Mouse (Mus musculus) heart, postnatal 36 days (tissue): ENCODE results near the gene Kctd11. TPM values are rescaled to one million over a fixed set of nuclear protein-coding genes. Genes with fewer than 3 reads are reported as not detected.
"Not testable (repeated sequence)": the region's sequence is repeated elsewhere in the genome, so short reads cannot be mapped to it uniquely, and the experiment has no call there.

ENCODE experiments used
- DNase-seq, 2 experiments: peaks; one replicate each; pipeline ENCODE4 v3.0.0; 2021 to 2022
- intact Hi-C: fragments of 180-260 bp; cut with DNase I; formaldehyde crosslinking; loops from one replicate; pipeline ENCODE4 v1.15.1; 2025
- total RNA-seq, 2 experiments: library from RNA; stranded (reverse); gene quantifications; 2 replicates each; pipeline ENCODE4 v1.2.3; 2021

Kctd11 gene
- total RNA-seq, 2 experiments from 2014 or later = 2.6 to 2.8 TPM

DNA sequence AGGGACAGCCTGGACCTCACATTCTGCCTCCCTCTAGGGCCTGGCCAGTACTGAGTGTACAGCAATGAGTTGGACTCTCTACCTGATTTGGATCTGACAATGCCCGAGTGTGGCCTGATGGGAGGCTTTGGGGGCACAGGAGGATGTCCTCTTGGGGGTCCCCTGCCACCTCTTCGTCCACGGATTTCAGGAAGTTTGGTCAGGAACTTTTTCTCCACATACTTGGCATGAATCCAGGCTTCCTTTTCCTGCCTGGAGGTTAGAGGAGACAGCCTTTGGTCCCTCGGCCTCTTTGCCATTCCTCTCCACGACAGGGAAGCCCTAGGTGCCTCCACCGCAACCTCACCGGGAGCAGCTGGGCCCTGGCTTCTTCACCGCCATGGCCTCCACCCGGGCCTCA is 3.0 kb upstream of the Kctd11 start:
- no peak for DNase-seq
- intact Hi-C loops = no loop called here

DNA sequence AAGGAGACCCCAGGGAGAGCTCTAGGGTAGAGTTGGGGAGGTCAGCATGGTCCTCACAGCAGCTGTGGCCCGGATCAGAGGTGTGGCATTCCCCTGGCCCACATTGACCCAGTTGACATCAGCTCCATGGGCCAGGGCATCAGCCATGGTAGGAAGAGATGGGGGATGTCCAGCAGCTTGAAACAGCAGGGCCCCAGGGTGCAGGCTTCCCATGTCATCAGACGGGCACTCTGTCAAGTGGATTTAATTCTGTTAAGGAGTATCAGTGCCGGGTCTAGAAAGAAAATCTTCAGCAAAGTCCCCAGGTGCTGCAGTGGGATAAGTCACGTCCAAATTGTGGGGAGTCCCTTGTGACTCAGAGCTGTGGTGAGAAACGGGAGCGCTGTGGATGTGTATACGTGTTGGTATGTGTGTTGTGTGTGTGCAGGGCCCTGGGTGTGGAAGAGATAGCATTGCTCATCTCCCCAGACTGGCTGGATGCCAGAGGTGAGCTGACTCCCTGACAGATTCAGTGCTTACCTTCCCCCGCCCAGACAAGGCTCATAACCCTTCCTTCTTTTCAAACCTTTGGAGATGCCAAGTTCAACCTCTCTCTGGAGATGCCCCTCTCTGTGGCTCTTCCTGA is 2.4 kb upstream of the Kctd11 start:
- intact Hi-C loops = no loop called here
- DNase-seq = no peak

GRCm38 (mm10) chr11:69883066-69883465 is 1.9 kb upstream of the Kctd11 start:
- no peak for DNase-seq
- intact Hi-C loops = no loop called here

- DNase-seq = no peak
- intact Hi-C loops = loop anchor here (2.0 kb wide), 2 partner anchors 39 to 123 kb away; partner anchors contain the start of genes Eif5a and Polr2a
Observed at GRCm38 (mm10) chr11:69881787-69882670, 823 bp upstream of the Kctd11 start.

DNA sequence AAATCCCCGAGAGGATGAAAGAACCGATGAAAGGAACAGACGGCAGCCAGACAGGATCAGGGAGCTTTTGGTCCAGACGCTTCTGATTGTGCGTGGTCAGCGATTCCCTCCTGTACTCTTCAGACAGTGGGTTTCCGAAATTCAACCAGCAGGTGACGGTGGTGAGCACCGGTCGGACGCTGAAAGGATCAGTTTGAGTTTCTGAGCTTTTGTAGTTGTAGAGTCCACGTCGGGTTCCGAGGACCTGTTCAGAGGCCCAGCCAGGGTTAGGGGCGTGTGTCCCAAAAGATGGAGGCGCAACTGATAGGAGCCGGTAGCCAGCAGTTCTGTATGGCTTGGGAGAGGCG is 727 bp downstream of the Kctd11 start:
- no peak for DNase-seq
- intact Hi-C loops = loop anchor here (2.0 kb wide), 2 partner anchors 40 to 122 kb away; partner anchors contain the start of genes Eif5a and Polr2a

GRCm38 (mm10) chr11:69879711-69880110 is 1.5 kb downstream of the Kctd11 start:
- DNase-seq = no peak
- intact Hi-C loops = loop anchor here (2.0 to 5.0 kb wide), 3 partner anchors 41 to 197 kb away; partner anchors contain the start of genes Eif5a, Polr2a and Senp3

DNA sequence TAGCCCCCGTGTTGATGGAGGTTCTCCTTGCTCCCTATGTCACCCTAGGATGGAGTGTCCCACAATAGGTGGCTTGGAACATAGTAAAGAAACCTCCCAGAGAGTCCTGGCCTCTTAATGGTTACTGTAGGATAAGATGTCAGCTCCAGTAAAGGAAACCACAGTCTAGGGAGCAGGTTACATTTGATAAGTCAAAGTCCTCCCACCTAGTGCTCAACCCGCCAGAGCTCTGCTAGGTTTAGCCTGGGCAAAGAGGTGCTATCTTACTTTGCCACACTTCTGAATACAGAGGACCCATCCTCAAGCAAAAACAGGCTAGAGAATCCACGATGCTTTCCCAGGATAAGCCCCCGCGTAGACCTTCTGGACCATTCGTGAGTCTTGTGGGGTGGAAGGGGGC is 2.3 kb downstream of the Kctd11 start:
- intact Hi-C loops = loop anchor here (5.0 kb wide), 1 partner anchor 197 kb away; the partner anchor contains the start of gene Senp3
- no peak for DNase-seq

GRCm38 (mm10) chr11:69878399-69878798 is 2.8 kb downstream of the Kctd11 start:
- intact Hi-C loops = loop anchor here (5.0 kb wide), 1 partner anchor 196 kb away; the partner anchor contains the start of gene Senp3
- DNase-seq = no peak

DNA sequence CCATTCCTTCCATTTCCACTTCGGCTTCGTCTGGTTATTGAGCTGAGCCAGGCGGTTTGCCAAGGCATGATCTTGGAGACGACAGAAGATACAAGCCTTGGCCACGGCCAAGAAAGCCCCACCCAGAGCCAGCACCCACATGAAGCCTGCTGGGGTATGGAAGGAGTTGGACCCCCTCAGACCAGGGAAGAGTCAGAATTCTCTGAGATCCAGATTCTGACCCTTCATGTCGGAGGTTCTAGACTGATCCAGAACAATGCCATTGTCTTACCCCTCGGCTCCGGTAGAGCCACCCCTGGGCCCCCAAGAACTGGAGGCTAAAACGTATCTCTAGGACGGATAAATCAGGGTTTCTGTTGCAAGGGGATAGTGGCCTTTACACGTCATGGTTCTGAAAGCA is 3.3 kb downstream of the Kctd11 start, which contains the start of gene Tmem95:
TSS of gene Tmem95 (minus strand) at position 141 of the 400 bp plus-strand sequence.
- DNase-seq = no peak
- intact Hi-C loops = loop anchor here (2.0 to 5.0 kb wide), 7 partner anchors 31 to 196 kb away; partner anchors contain the start of genes Plscr3, Senp3, Slc2a4 and Tmem256

GRCm38 (mm10) chr11:69876867-69877266 is 4.3 kb downstream of the Kctd11 start:
- peak; percentile 87 to 91 for DNase-seq
- intact Hi-C loops = loop anchor here (2.0 to 5.0 kb wide), 7 partner anchors 30 to 195 kb away; partner anchors contain the start of genes Plscr3, Senp3, Slc2a4 and Tmem256

- DNase-seq = peak; percentile 48 to 56
- intact Hi-C loops = loop anchor here (2.0 to 5.0 kb wide), 7 partner anchors 29 to 194 kb away; partner anchors contain the start of genes Plscr3, Senp3, Slc2a4 and Tmem256
Observed at GRCm38 (mm10) chr11:69876186-69876585, 5.0 kb downstream of the Kctd11 start.

DNA sequence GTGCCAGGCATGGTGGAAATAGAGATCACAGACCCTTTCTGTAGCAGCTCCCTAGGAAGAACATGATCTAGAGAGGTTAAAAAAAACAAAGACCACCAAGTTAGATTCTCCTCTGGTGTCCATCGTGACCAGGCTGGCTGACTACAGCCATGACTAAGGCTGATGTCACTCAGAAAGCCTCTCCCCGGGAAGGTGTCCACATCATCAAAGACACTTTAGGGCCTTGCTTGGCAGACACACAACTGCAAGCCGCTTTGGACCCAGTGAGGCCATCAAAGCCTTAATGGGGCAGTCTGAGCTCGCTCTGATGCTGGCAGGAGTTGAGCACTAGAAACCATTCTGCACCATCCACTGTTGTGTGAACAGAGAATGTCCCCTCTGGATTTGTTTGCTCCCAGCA is 8.8 kb downstream of the Kctd11 start:
- intact Hi-C loops = no loop called here
- no peak for DNase-seq

GRCm38 (mm10) chr11:69871822-69872221 is 9.4 kb downstream of the Kctd11 start:
- no peak for DNase-seq
- intact Hi-C loops = no loop called here

DNA sequence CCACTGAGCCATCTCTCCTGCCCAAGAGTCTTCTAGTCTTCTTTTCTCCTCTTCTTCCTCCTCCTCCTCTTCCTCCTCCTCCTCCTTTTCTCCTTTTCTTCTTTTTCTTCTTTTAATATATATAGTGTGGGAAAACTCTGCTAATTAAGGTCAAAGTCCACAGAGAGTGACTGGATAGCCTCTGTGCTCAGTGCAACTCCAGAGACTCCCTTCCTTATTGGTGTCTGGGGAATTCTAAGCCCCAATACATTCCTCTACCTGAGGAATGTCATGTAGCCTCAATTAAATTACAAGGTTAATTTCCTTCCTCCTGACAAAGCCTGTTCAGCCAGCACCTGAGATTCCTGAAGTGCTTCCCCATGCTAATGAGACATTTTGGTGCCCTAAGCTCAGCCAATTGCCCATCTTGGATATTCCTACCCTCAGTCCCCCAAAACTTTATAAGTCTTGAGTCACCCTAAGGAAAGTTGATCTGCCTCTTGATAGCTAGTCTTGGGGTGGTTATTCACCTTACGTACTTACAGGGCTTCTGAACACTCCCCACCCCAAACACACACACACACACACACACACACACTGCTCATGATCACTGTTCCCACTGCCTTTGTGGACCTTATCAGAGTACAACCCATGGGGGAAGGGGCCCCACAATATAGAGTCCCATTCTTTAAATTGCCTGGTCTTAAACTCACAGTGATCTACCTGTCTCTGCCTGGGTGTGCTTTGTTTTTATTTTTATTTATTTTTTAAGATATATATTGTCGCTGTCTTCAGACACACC is 10.7 kb downstream of the Kctd11 start:
- intact Hi-C loops = no loop called here
- no peak for DNase-seq

DNA sequence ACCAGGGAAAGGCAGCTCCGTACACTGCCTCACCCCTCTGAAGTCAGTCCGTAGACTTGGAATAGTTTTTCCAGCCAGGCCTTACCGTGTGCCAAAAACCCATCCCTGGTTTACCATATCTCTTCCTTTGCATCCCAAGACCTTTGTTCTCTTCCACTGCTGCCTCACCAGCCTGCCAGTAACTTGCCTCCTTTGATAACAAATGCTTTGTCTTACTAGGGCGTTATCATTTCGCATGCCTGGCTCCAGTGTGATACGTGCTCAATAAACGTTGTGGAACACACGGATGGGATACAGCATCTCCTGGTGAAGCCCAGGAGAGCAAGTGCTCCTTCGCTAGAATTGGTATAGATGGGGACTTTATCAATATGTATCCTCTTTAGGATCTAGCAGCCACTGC is 13.9 kb downstream of the Kctd11 start:
- DNase-seq = no peak
- intact Hi-C loops = loop anchor here (5.0 kb wide), 1 partner anchor 45 kb away; the partner anchor contains the start of gene Spem1

GRCm38 (mm10) chr11:69865561-69865960 is 15.6 kb downstream of the Kctd11 start:
- intact Hi-C loops = loop anchor here (5.0 kb wide), 1 partner anchor 43 kb away; the partner anchor contains the start of gene Spem1
- no peak for DNase-seq

DNA sequence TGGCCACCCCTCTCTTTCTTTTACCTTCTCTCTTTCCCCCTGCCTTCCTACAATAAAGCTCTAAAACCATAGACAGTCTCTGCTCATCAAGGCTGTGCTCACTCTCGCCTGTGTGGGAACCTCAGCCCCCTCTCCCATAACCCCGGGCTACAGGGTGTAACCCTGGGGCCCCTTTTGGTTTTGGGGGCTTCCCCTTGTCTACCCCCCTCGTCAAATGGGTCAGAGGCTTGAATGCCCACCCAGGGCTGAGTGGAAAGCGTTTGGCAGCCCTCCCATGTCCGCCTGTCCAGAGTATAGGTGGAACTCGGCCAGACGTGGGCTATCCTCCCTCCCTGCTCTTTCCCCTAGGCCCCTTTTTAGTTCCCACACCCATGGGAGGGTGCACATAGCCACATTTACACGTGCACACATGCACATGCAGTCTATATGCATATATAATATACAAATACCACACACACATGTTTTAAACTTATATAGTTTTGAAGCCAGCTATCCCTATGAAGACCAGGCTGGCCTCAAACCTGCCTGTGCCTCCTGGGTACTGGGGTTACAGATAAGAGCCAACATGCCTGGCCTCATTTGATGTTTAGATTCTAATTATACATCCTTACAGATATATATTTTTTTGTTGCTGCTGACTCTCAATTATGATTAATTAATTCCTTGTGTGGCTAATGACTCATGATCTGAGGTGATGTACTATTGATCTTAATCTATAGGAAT is 16.9 kb downstream of the Kctd11 start:
- intact Hi-C loops = no loop called here
- DNase-seq = no peak

DNA sequence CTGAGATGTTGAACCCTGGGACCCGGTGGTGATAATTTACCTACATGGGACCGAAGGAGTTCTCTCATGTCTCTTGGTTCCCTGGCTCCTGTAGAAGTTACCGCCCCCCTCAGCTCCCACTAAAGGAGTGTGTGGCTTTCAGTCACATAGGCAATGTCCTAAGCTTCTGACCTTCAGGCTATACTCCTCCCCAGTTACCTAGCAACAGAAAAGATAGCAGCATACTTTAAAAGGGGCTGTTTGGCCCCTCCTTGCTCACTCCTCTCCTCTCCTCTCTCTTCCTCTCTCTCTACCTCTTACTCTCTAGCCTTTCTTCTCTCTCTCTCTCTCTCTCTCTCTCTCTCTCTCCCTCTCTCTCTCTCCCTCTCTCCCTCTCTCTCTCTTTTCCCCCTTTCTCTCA is 17.5 kb downstream of the Kctd11 start:
- intact Hi-C loops, DNase-seq: not testable (repeated sequence)
